Mouse (Mus musculus): Measurements from ENCODE around the gene C1qtnf7.

The C1qtnf7 gene

GRCm38 (mm10) chr5:43539168-43539516 lies 23.8 kb downstream of the C1qtnf7 start:
- no peak for DNase-seq (ENCODE audit: extremely low read depth, low read depth, low spot score)

- DNase-seq (ENCODE audit: extremely low read depth, low read depth, low spot score) = no peak
Observed at GRCm38 (mm10) chr5:43539871-43540270, 24.5 kb downstream of the C1qtnf7 start.

GRCm38 (mm10) chr5:43541492-43541891 lies 26.2 kb downstream of the C1qtnf7 start:
- DNase-seq (ENCODE audit: extremely low read depth, low read depth, low spot score) = no peak

GRCm38 (mm10) chr5:43542246-43542845 lies 27.0 kb downstream of the C1qtnf7 start:
- DNase-seq (ENCODE audit: extremely low read depth, low read depth, low spot score) = no peak

- no peak for DNase-seq (ENCODE audit: extremely low read depth, low read depth, low spot score)
Observed at GRCm38 (mm10) chr5:43549951-43550350, 34.6 kb downstream of the C1qtnf7 start.

GRCm38 (mm10) chr5:43550444-43550843 lies 35.1 kb downstream of the C1qtnf7 start:
- DNase-seq (ENCODE audit: extremely low read depth, low read depth, low spot score) = no peak

- DNase-seq (ENCODE audit: extremely low read depth, low read depth, low spot score) = no peak
Observed at GRCm38 (mm10) chr5:43554871-43555270, 39.5 kb downstream of the C1qtnf7 start.

- no peak for DNase-seq (ENCODE audit: extremely low read depth, low read depth, low spot score)
Observed at GRCm38 (mm10) chr5:43555406-43555805, 40.1 kb downstream of the C1qtnf7 start.

- no peak for DNase-seq (ENCODE audit: extremely low read depth, low read depth, low spot score)
Observed at GRCm38 (mm10) chr5:43557436-43557835, 42.1 kb downstream of the C1qtnf7 start.

GRCm38 (mm10) chr5:43561639-43562252 lies 46.4 kb downstream of the C1qtnf7 start:
- DNase-seq (ENCODE audit: extremely low read depth, low read depth, low spot score) = no peak

GRCm38 (mm10) chr5:43569720-43570359 lies 54.5 kb downstream of the C1qtnf7 start:
- no peak for DNase-seq (ENCODE audit: extremely low read depth, low read depth, low spot score)

- DNase-seq (ENCODE audit: extremely low read depth, low read depth, low spot score) = no peak
Observed at GRCm38 (mm10) chr5:43582876-43583275, 67.5 kb downstream of the C1qtnf7 start.

GRCm38 (mm10) chr5:43583326-43584120 lies 68.2 kb downstream of the C1qtnf7 start:
- DNase-seq (ENCODE audit: extremely low read depth, low read depth, low spot score) = no peak

- DNase-seq (ENCODE audit: extremely low read depth, low read depth, low spot score) = no peak
Observed at GRCm38 (mm10) chr5:43584464-43584863, 69.1 kb downstream of the C1qtnf7 start.

- DNase-seq (ENCODE audit: extremely low read depth, low read depth, low spot score) = no peak
Observed at GRCm38 (mm10) chr5:43585406-43586245, 70.3 kb downstream of the C1qtnf7 start.

- no peak for DNase-seq (ENCODE audit: extremely low read depth, low read depth, low spot score)
Observed at GRCm38 (mm10) chr5:43588791-43589439, 73.6 kb downstream of the C1qtnf7 start.

GRCm38 (mm10) chr5:43589440-43589830 lies 74.1 kb downstream of the C1qtnf7 start:
- DNase-seq (ENCODE audit: extremely low read depth, low read depth, low spot score) = no peak

- DNase-seq (ENCODE audit: extremely low read depth, low read depth, low spot score) = no peak
Observed at GRCm38 (mm10) chr5:43590311-43590731, 75.0 kb downstream of the C1qtnf7 start.

- DNase-seq (ENCODE audit: extremely low read depth, low read depth, low spot score) = no peak
Observed at GRCm38 (mm10) chr5:43601601-43602000, 86.3 kb downstream of the C1qtnf7 start.

- DNase-seq (ENCODE audit: extremely low read depth, low read depth, low spot score) = no peak
Observed at GRCm38 (mm10) chr5:43602518-43602917, 87.2 kb downstream of the C1qtnf7 start.

All from fat pad, adult 2 months (tissue).